Mouse (Mus musculus): ENCODE results near the gene Nr2e1. TPM values are rescaled to one million over a fixed set of nuclear protein-coding genes. Genes with fewer than 3 reads are reported as not detected.

The Nr2e1 gene
- total RNA-seq (2021) = 10 to 100 TPM; 13.9 to 14.1 TPM
- long read RNA-seq, experiment 1, transcript Nr2e1-201 (9 exons, 3,285 nt) = major isoform, 29 of 32 reads
- long read RNA-seq, experiment 1, partial matches to known transcripts = 0 of 32 reads
- long read RNA-seq, experiment 1, other reads (novel, unspliced or antisense) = 3 of 32 reads
- long read RNA-seq, experiment 2, transcript Nr2e1-201 (9 exons, 3,285 nt) = major isoform, 23 of 25 reads
- long read RNA-seq, experiment 2, partial matches to known transcripts = 1 of 25 reads
- long read RNA-seq, experiment 2, other reads (novel, unspliced or antisense) = 1 of 25 reads

- DNase-seq (ENCODE audit: low spot score in 2 of 2) = peak; percentile 35 to 55
Measured at GRCm38 (mm10) chr10:42583157-42583872, at the start of gene Nr2e1, which contains the start of gene Ostm1. TSS of gene Nr2e1 (minus strand) at chr10:42583632. TSS of gene Ostm1 (plus strand) at chr10:42583822.

- DNase-seq (ENCODE audit: low spot score in 2 of 2) = no peak
Measured at GRCm38 (mm10) chr10:42632453-42633360, 49.3 kb upstream of the Nr2e1 start.

GRCm38 (mm10) chr10:42631754-42632452, 48.5 kb upstream of the Nr2e1 start:
- DNase-seq (ENCODE audit: low spot score in 2 of 2) = no peak

- DNase-seq (ENCODE audit: low spot score in 2 of 2) = no peak
Measured at GRCm38 (mm10) chr10:42630596-42631355, 47.3 kb upstream of the Nr2e1 start.

- DNase-seq (ENCODE audit: low spot score in 2 of 2) = no peak
Measured at GRCm38 (mm10) chr10:42625907-42626306, 42.5 kb upstream of the Nr2e1 start.

GRCm38 (mm10) chr10:42618291-42618690, 34.9 kb upstream of the Nr2e1 start:
- DNase-seq (ENCODE audit: low spot score in 2 of 2) = no peak

- DNase-seq (ENCODE audit: low spot score in 2 of 2) = no peak
Measured at GRCm38 (mm10) chr10:42614766-42615165, 31.3 kb upstream of the Nr2e1 start.

GRCm38 (mm10) chr10:42613639-42614381, 30.4 kb upstream of the Nr2e1 start:
- DNase-seq (ENCODE audit: low spot score in 2 of 2) = no peak

GRCm38 (mm10) chr10:42613075-42613474, 29.6 kb upstream of the Nr2e1 start:
- DNase-seq (ENCODE audit: low spot score in 2 of 2) = no peak

GRCm38 (mm10) chr10:42606757-42607156, 23.3 kb upstream of the Nr2e1 start:
- no peak for DNase-seq (ENCODE audit: low spot score in 2 of 2)

- no peak for DNase-seq (ENCODE audit: low spot score in 2 of 2)
Measured at GRCm38 (mm10) chr10:42604874-42605273, 21.4 kb upstream of the Nr2e1 start.

GRCm38 (mm10) chr10:42601556-42601955, 18.1 kb upstream of the Nr2e1 start:
- DNase-seq (ENCODE audit: low spot score in 2 of 2) = no peak

GRCm38 (mm10) chr10:42598615-42599014, 15.2 kb upstream of the Nr2e1 start:
- no peak for DNase-seq (ENCODE audit: low spot score in 2 of 2)

GRCm38 (mm10) chr10:42593201-42593600, 9.8 kb upstream of the Nr2e1 start:
- no peak for DNase-seq (ENCODE audit: low spot score in 2 of 2)

- no peak for DNase-seq (ENCODE audit: low spot score in 2 of 2)
Measured at GRCm38 (mm10) chr10:42591993-42592686, 8.7 kb upstream of the Nr2e1 start.

- no peak for DNase-seq (ENCODE audit: low spot score in 2 of 2)
Measured at GRCm38 (mm10) chr10:42591185-42591992, 8.0 kb upstream of the Nr2e1 start.

- no peak for DNase-seq (ENCODE audit: low spot score in 2 of 2)
Measured at GRCm38 (mm10) chr10:42590261-42591184, 7.1 kb upstream of the Nr2e1 start.
